Mouse (Mus musculus) left cerebral cortex, adult 9 months (tissue): ENCODE measurements at regions not wholly inside any gene's neighbourhood (a gene's known extent, or its start where the extent isn't known, plus 50 kb on each side); places are given as distances from the start of the nearest gene placed in this dataset.
A peak's percentile ranks its signal among the peaks of the same experiment; 100 is the strongest.

ENCODE experiments used
- DNase-seq, 2 experiments: peaks; one replicate each; pipeline ENCODE4 v3.0.0; 2022; ENCODE audit warnings: low spot score in 2 of 2

GRCm38 (mm10) chr1:108339827-108340226 is 750.0 kb downstream of the Serpinb8 start:
- DNase-seq: no peak

GRCm38 (mm10) chr1:108341352-108341751 is 751.5 kb downstream of the Serpinb8 start:
- no peak for DNase-seq

- DNase-seq: no peak
These were observed 774.0 kb downstream of the Serpinb8 start for GRCm38 (mm10) chr1:108363788-108364187.

GRCm38 (mm10) chr1:108369904-108370600 is 780.2 kb downstream of the Serpinb8 start:
- DNase-seq: peak in 1 of 2 experiments; percentile 14

GRCm38 (mm10) chr1:108389930-108390329 is 800.1 kb downstream of the Serpinb8 start:
- no peak for DNase-seq

- DNase-seq: no peak
These were observed 800.7 kb downstream of the Serpinb8 start for GRCm38 (mm10) chr1:108390497-108390896.

GRCm38 (mm10) chr1:108439845-108440244 is 850.0 kb downstream of the Serpinb8 start:
- DNase-seq: no peak

GRCm38 (mm10) chr1:108452776-108453175 is 863.0 kb downstream of the Serpinb8 start:
- no peak for DNase-seq

GRCm38 (mm10) chr1:108472031-108472430 is 882.2 kb downstream of the Serpinb8 start:
- DNase-seq: no peak

- no peak for DNase-seq
These were observed 909.0 kb downstream of the Serpinb8 start for GRCm38 (mm10) chr1:108498854-108499253.

GRCm38 (mm10) chr1:108527424-108527823 is 937.6 kb downstream of the Serpinb8 start:
- DNase-seq: no peak

- no peak for DNase-seq
These were observed 948.4 kb downstream of the Serpinb8 start for GRCm38 (mm10) chr1:108538238-108538637.

GRCm38 (mm10) chr1:108548721-108549120 is 958.9 kb downstream of the Serpinb8 start:
- DNase-seq: no peak

- DNase-seq: no peak
These were observed 969.1 kb downstream of the Serpinb8 start for GRCm38 (mm10) chr1:108558882-108559281.

- no peak for DNase-seq
These were observed 973.2 kb downstream of the Serpinb8 start for GRCm38 (mm10) chr1:108562981-108563380.

GRCm38 (mm10) chr1:108571977-108572376 is 982.2 kb downstream of the Serpinb8 start:
- no peak for DNase-seq

- DNase-seq: no peak
These were observed 983.0 kb downstream of the Serpinb8 start for GRCm38 (mm10) chr1:108572765-108573164.

- no peak for DNase-seq
These were observed 987.0 kb downstream of the Serpinb8 start for GRCm38 (mm10) chr1:108576806-108577205.

- no peak for DNase-seq
These were observed 988.0 kb downstream of the Serpinb8 start for GRCm38 (mm10) chr1:108577793-108578192.

- no peak for DNase-seq
These were observed 1003.1 kb downstream of the Serpinb8 start for GRCm38 (mm10) chr1:108592720-108593422.

- DNase-seq: no peak
These were observed 1007.3 kb downstream of the Serpinb8 start for GRCm38 (mm10) chr1:108597129-108597528.
